Mouse (Mus musculus) CH12.LX (cell line): ENCODE measurements around the gene Sbno1. TPM values are rescaled to one million over a fixed set of nuclear protein-coding genes. Genes with fewer than 3 reads are reported as not detected.

Experiments used
- DNase-seq: peaks from one replicate; pipeline ENCODE4 v3.0.0-alpha.2; 2013; ENCODE audit errors: extremely low read depth
- H3K27ac ChIP-seq: 2 replicates; pipeline ENCODE4 v1.5.1; 2012; ENCODE audit warnings: low read depth, mild to moderate bottlenecking, control low read depth, moderate library complexity; ENCODE audit not compliant: insufficient read depth
- H3K27me3 ChIP-seq: replicated peaks from 2 replicates; pipeline ENCODE3; 2012; ENCODE audit warnings: inconsistent platforms
- H3K36me3 ChIP-seq, 2 experiments: replicated peaks in 1 of 2; 2 replicates each; pipeline versions ENCODE3 to v1.6.1; 2012; ENCODE audit warnings: inconsistent platforms in 1 of 2, low read length in 1 of 2, mild to moderate bottlenecking in 1 of 2, mixed read lengths in 1 of 2, moderate library complexity in 1 of 2; ENCODE audit not compliant: control insufficient read depth in 1 of 2, insufficient read depth in 1 of 2
- H3K4me1 ChIP-seq, 2 experiments: 2 replicates each; pipeline ENCODE4 v1.6.1; 2012; ENCODE audit warnings: inconsistent platforms in 1 of 2, moderate library complexity in 1 of 2; ENCODE audit not compliant: insufficient read depth in 2 of 2, control insufficient read depth in 1 of 2
- H3K4me2 ChIP-seq: 2 replicates; pipeline ENCODE4 v1.6.1; 2012; ENCODE audit warnings: low read depth, mild to moderate bottlenecking, control low read depth; ENCODE audit not compliant: poor library complexity, insufficient read depth, severe bottlenecking
- H3K4me3 ChIP-seq, 3 experiments: fragments of 150-350 bp in 1 of 3; sonication (generic) in 1 of 3; replicated peaks in 1 of 3; 2 replicates each; pipeline versions ENCODE3 to v1.5.1; 2011 to 2012; ENCODE audit warnings: low read depth in 2 of 3, low read length in 2 of 3, mild to moderate bottlenecking in 2 of 3, moderate library complexity in 2 of 3, control low read depth in 1 of 3, improper control_type of control experiment in 1 of 3, inconsistent platforms in 1 of 3, mixed read lengths in 1 of 3; ENCODE audit not compliant: poor library complexity in 1 of 3
- H3K79me2 ChIP-seq: replicated peaks from 2 replicates; pipeline ENCODE4 v1.6.1; 2012; ENCODE audit warnings: mild to moderate bottlenecking, moderate library complexity; ENCODE audit not compliant: control insufficient read depth, poor library complexity, insufficient read depth, severe bottlenecking; ENCODE audit errors: extremely low read depth
- H3K9ac ChIP-seq: 2 replicates; pipeline ENCODE4 v1.6.1; 2012; ENCODE audit warnings: low read depth, mild to moderate bottlenecking, control low read depth, moderate library complexity; ENCODE audit not compliant: insufficient read depth
- H3K9me3 ChIP-seq: replicated peaks from 2 replicates; pipeline ENCODE3; 2012; ENCODE audit warnings: low read length, inconsistent platforms, mixed read lengths
- BHLHE40 ChIP-seq: IDR thresholded peaks from 2 replicates; pipeline ENCODE4 v1.6.1; 2011; ENCODE audit warnings: mild to moderate bottlenecking, low read depth, low read length, improper control_type of control experiment
- ELF1 ChIP-seq: IDR thresholded peaks from 2 replicates; pipeline ENCODE4 v1.6.1; 2014; ENCODE audit warnings: low read depth, mild to moderate bottlenecking, inconsistent platforms, low read length, improper control_type of control experiment
- EP300 ChIP-seq: IDR thresholded peaks from 2 replicates; pipeline ENCODE4 v1.6.1; 2011; ENCODE audit warnings: low read length, improper control_type of control experiment
- ETS1 ChIP-seq: conservative IDR thresholded peaks from 2 replicates; pipeline ENCODE4 v1.6.1; 2012; ENCODE audit warnings: low read depth, mild to moderate bottlenecking, inconsistent platforms, low read length, improper control_type of control experiment, moderate library complexity
- GABPA ChIP-seq: IDR thresholded peaks from 2 replicates; pipeline ENCODE4 v1.6.1; 2012; ENCODE audit warnings: low read depth, low read length, improper control_type of control experiment, inconsistent platforms; ENCODE audit not compliant: insufficient replicate concordance
- HCFC1 ChIP-seq: IDR thresholded peaks from 2 replicates; pipeline ENCODE4 v1.6.1; 2012; ENCODE audit warnings: low read depth, mild to moderate bottlenecking, inconsistent platforms, low read length, improper control_type of control experiment
- IRF4 ChIP-seq: IDR thresholded peaks from 2 replicates; pipeline ENCODE4 v1.6.1; 2014; ENCODE audit warnings: low read depth, mild to moderate bottlenecking, inconsistent platforms, low read length, improper control_type of control experiment
- JUN ChIP-seq: IDR thresholded peaks from 2 replicates; pipeline ENCODE4 v1.6.1; 2011; ENCODE audit warnings: low read depth, mild to moderate bottlenecking, low read length, improper control_type of control experiment, moderate library complexity; ENCODE audit not compliant: insufficient read depth
- JUND ChIP-seq: conservative IDR thresholded peaks from 2 replicates; pipeline ENCODE4 v1.6.1; 2011; ENCODE audit warnings: low read depth, low read length, improper control_type of control experiment
- KAT2A ChIP-seq: IDR thresholded peaks from 2 replicates; pipeline ENCODE4 v1.6.1; 2012; ENCODE audit warnings: low read length, improper control_type of control experiment, inconsistent platforms; ENCODE audit not compliant: insufficient replicate concordance
- MAFK ChIP-seq: IDR thresholded peaks from 2 replicates; pipeline ENCODE4 v1.6.1; 2011; ENCODE audit warnings: low read length, improper control_type of control experiment; ENCODE audit not compliant: insufficient replicate concordance
- MAZ ChIP-seq: IDR thresholded peaks from 2 replicates; pipeline ENCODE4 v1.6.1; 2012; ENCODE audit warnings: low read depth, mild to moderate bottlenecking, inconsistent platforms, low read length, improper control_type of control experiment, moderate library complexity
- NRF1 ChIP-seq: IDR thresholded peaks from 2 replicates; pipeline ENCODE4 v1.6.1; 2014; ENCODE audit warnings: low read depth, mild to moderate bottlenecking, inconsistent platforms, low read length, improper control_type of control experiment, moderate library complexity
- PAX5 ChIP-seq: IDR thresholded peaks from 2 replicates; pipeline ENCODE4 v1.6.1; 2012; ENCODE audit warnings: low read length, inconsistent platforms, mixed read lengths
- POLR2A ChIP-seq: IDR thresholded peaks from 2 replicates; pipeline ENCODE4 v1.6.1; 2011; ENCODE audit warnings: low read depth, mild to moderate bottlenecking, improper control_type of control experiment, low read length
- RCOR1 ChIP-seq: conservative IDR thresholded peaks from 2 replicates; pipeline ENCODE4 v1.6.1; 2012; ENCODE audit warnings: low read depth, mild to moderate bottlenecking, inconsistent platforms, low read length, improper control_type of control experiment
- SIN3A ChIP-seq: IDR thresholded peaks from 2 replicates; pipeline ENCODE4 v1.6.1; 2012; ENCODE audit warnings: low read length, improper control_type of control experiment, inconsistent platforms
- SMC3 ChIP-seq: IDR thresholded peaks from 2 replicates; pipeline ENCODE4 v1.6.1; 2011; ENCODE audit warnings: low read depth, low read length, improper control_type of control experiment
- TBP ChIP-seq: conservative IDR thresholded peaks from 2 replicates; pipeline ENCODE4 v1.6.1; 2011; ENCODE audit warnings: low read depth, low read length, improper control_type of control experiment
- TCF12 ChIP-seq: IDR thresholded peaks from 2 replicates; pipeline ENCODE4 v1.6.1; 2014; ENCODE audit warnings: low read depth, mild to moderate bottlenecking, inconsistent platforms, low read length, improper control_type of control experiment
- UBTF ChIP-seq: IDR thresholded peaks from 2 replicates; pipeline ENCODE4 v1.6.1; 2012; ENCODE audit warnings: low read depth, mild to moderate bottlenecking, inconsistent platforms, low read length, improper control_type of control experiment, moderate library complexity
- ZC3H11A ChIP-seq: IDR thresholded peaks from 2 replicates; pipeline ENCODE4 v1.6.1; 2012; ENCODE audit warnings: low read depth, mild to moderate bottlenecking, inconsistent platforms, low read length, improper control_type of control experiment
- ZMIZ1 ChIP-seq: IDR thresholded peaks from 2 replicates; pipeline ENCODE4 v1.6.1; 2012; ENCODE audit warnings: low read depth, mild to moderate bottlenecking, inconsistent platforms, low read length, improper control_type of control experiment
- dilution Hi-C: fragments of 300-500 bp; cut with MboI; formaldehyde crosslinking; loops from 2 replicates; pipeline ENCODE4 v1.14.3; 2020; ENCODE audit warnings: low sequenced_read_pairs; ENCODE audit not compliant: extremely low pct_unique_long_range_greater_than_20kb, extremely low pct_ligation_motif_present
- in situ Hi-C: fragments of 300-500 bp; cut with MboI; formaldehyde crosslinking; loops from 3 replicates; pipeline ENCODE4 v1.14.3; 2019; ENCODE audit warnings: low sequenced_read_pairs, low pct_ligation_motif_present, low pct_unique_long_range_greater_than_20kb, mixed read lengths
- polyA plus RNA-seq: library from polyadenylated mRNA; unstranded; fragments of >175 nt; gene quantifications from 2 replicates; pipeline ENCODE4 v1.2.1, GENCODE M21; 2012; ENCODE audit warnings: low read depth; ENCODE audit not compliant: insufficient read length
- total RNA-seq, 2 experiments: library from RNA; depleted of rRNA; stranded (reverse); fragments of 300-350 nt in 1 of 2; fragments of >200 nt in 1 of 2; gene quantifications; 2 replicates each; pipeline ENCODE4 v1.2.3; 2012 to 2014

Gene Sbno1
- total and polyA plus RNA-seq, 3 experiments: 35.0 to 48.5 (median 38.3) TPM

- no peak for TF ChIP-seq POLR2A
- TF ChIP-seq UBTF: no peak
- no peak for TF ChIP-seq TCF12
- no peak for TF ChIP-seq ELF1
- no peak for TF ChIP-seq JUND
- TF ChIP-seq GABPA: no peak
- no peak for TF ChIP-seq NRF1
- TF ChIP-seq HCFC1: 0 out of 2 replicates have a peak, but pooled peaks have one; percentile 10
- TF ChIP-seq BHLHE40: no peak
- no peak for TF ChIP-seq MAZ
- TF ChIP-seq, all 38 proteins: peak for 6
These were observed 12.4 kb upstream of the Sbno1 start (continued) for GRCm38 (mm10) chr5:124438229-124438628.

DNA sequence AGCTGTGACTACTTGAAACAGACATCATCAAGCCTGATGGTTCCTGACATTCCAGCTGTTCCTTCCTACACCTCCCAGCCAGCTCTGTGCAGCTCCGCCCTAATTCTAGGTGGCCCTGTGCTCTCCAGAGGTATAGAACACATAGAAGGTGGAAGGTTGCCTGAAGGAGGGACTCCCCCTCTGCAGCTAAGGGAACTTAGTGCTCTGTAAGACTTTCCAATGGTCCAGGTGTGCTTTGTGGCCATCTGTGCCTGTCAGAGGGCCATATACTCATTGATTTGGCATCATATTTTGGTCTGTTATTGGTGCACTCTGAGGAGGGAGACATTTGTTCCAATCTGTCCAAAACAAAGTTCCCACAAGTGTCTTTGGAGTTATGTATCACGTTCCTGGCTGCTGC lies 7.2 kb upstream of the Sbno1 start:
- Histone ChIP-seq H3K27me3 (no peaks in the 10 kb centered on the region), H3K9ac (no peak overlapping the region), H3K4me3 (no peak overlapping the region), H3K9me3 (no peaks in the 10 kb centered on the region), H3K79me2 (no peaks in the 10 kb centered on the region), H3K4me2 (peak overlapping the region; percentile 47), H3K36me3 (no peaks in the 10 kb centered on the region), H3K27ac (no peak overlapping the region), H3K4me1 (peaks cover 9 to 20% of the 10 kb centered on the region in 2 experiments)
- peak; percentile 71 for DNase-seq
- TF ChIP-seq SIN3A (no peak), TCF12 (peak; percentile 80), ETS1 (peak; percentile 23; the same call in 1 of the 2 replicates), EP300 (peak; percentile 73), KAT2A (no peak), ZMIZ1 (no peak), MAFK (no peak), POLR2A (no peak), BHLHE40 (no peak), ELF1 (0 out of 2 replicates have a peak, but pooled peaks have one; percentile 12), TBP (no peak), ZC3H11A (no peak), RCOR1 (no peak), PAX5 (no peak), JUN (peak; percentile 9; the same call in 1 of the 2 replicates), SMC3 (no peak), IRF4 (no peak)
- dilution Hi-C loops (no loop called here), in situ Hi-C loops (loop anchor here (25.0 kb wide), 1 partner anchor 429 kb away; the partner anchor contains the start of genes Ccdc92 and Zfp664)
